Mouse (Mus musculus) cerebellum, adult 2 months (tissue): ENCODE results near the gene Pknox2. TPM values are rescaled to one million over a fixed set of nuclear protein-coding genes. Genes with fewer than 3 reads are reported as not detected.

Experiments used
- DNase-seq, 2 experiments: peaks; one replicate each; pipeline ENCODE4 v3.0.0; 2021
- H3K27ac ChIP-seq: fragments of 200-500 bp; 2 replicates; pipeline ENCODE4 v1.5.1; 2012; ENCODE audit warnings: low read length, control low read depth, inconsistent platforms; ENCODE audit not compliant: insufficient read depth
- H3K27me3 ChIP-seq: fragments of 200-500 bp; 2 replicates; pipeline ENCODE4 v1.6.1; 2012; ENCODE audit warnings: inconsistent platforms, mild to moderate bottlenecking, low read length, moderate library complexity; ENCODE audit not compliant: control insufficient read depth, insufficient read depth
- H3K4me1 ChIP-seq: fragments of 200-500 bp; 2 replicates; pipeline ENCODE4 v1.6.1; 2011; ENCODE audit warnings: low read length; ENCODE audit not compliant: control insufficient read depth, insufficient read depth
- H3K4me3 ChIP-seq: fragments of 200-500 bp; replicated peaks from 2 replicates; pipeline ENCODE3; 2011; ENCODE audit warnings: mild to moderate bottlenecking, low read depth, low read length, control low read depth; ENCODE audit not compliant: insufficient read depth
- CTCF ChIP-seq: fragments of 200-500 bp; IDR thresholded peaks from 2 replicates; pipeline ENCODE4 v1.5.1; 2011; ENCODE audit warnings: low read depth, mild to moderate bottlenecking, control low read depth, low read length, moderate library complexity, borderline replicate concordance; ENCODE audit not compliant: insufficient read depth
- POLR2A ChIP-seq: fragments of 200-500 bp; IDR thresholded peaks from 2 replicates; pipeline ENCODE4 v1.6.1; 2011; ENCODE audit warnings: low read length, control low read depth, borderline replicate concordance; ENCODE audit not compliant: insufficient read depth
- WGBS: fragments of 180-500 bp; shearing (Covaris S2); methylation state at CpG from one replicate; pipeline ENCODE4 v1.1.7; 2018; 5-methylcytosine and 5-hydroxymethylcytosine counted together
- polyA plus RNA-seq: library from polyadenylated mRNA; depleted of rRNA; stranded (reverse); fragments of >200 nt; gene quantifications from 2 replicates; pipeline ENCODE4 v1.2.3, GENCODE M21; 2012

Pknox2 gene
- polyA plus RNA-seq, 1 experiment = 23.4 TPM

DNA sequence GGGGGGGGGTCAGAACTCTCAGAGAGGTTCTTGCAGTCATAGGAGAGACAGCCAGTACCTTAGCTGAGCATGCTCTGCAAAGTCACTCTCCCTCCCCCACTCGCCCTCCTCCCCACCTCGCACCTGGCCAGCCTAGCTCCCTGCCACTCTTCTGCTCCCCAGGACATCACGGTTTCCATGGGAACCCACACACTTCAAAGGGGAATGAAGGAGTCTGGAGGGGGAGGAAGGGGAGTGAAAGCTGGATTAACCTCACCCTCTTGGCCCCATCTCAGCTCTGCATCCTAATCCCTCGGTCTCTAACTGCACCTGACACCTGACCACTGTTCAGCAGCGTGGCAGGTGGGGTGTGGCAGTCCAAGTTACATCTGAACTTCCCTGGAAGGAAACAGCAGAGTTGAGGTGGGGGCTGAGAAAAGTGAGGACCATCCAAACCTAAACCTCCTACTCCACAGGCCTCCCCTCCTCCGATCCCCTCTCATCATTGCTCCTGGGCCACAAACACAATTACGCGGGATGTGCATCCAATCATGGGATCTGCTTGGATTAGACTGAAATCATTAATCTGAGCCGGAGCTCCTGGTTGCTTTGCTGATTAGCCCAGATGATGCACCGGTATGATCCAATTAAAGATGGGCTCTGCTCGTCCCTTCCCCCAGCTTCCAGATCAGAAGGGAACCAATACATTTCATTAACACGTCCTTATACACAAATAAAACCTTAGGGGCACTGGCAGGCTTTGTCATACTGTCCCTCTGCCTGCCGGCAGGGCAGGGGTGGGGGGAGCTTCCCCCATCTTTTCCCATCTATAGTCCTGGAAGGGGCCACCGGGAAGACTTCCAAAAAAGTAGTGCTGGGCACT is 196.7 kb downstream of the Pknox2 start:
- 36% methylated on average over 14 of the region's 14 CpGs for WGBS
- no peak overlapping the region for H3K27ac ChIP-seq
- H3K27me3 ChIP-seq = no peaks in the 10 kb centered on the region
- no peak overlapping the region for H3K4me3 ChIP-seq
- peak in 1 of 2 experiments; percentile 53 for DNase-seq
- peaks cover 10% of the 10 kb centered on the region for H3K4me1 ChIP-seq
- TF ChIP-seq POLR2A = no peak
- no peak for TF ChIP-seq CTCF

DNA sequence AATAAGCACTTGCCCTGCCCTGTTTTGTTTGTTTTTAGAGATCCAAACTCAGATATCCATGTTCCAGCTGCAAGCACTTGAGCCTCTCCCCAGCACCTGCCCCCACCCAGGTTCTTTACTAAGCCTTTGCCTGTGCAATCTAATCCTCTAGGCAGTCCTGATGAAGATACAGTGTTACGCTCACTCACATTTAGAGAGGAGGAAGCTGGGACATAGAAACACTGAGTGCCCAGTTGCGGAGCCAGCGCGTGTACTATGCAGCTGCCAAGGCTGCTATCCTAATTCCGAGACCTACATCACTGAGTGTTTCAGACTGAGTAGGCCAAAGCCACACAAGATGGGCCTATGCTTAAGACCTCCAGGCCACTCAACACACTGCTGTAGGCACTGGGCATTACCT is 199.0 kb downstream of the Pknox2 start:
- Histone ChIP-seq H3K27ac (no peak overlapping the region), H3K4me3 (no peak overlapping the region)
- 95% methylated on average over 5 of the region's 5 CpGs for WGBS

DNA sequence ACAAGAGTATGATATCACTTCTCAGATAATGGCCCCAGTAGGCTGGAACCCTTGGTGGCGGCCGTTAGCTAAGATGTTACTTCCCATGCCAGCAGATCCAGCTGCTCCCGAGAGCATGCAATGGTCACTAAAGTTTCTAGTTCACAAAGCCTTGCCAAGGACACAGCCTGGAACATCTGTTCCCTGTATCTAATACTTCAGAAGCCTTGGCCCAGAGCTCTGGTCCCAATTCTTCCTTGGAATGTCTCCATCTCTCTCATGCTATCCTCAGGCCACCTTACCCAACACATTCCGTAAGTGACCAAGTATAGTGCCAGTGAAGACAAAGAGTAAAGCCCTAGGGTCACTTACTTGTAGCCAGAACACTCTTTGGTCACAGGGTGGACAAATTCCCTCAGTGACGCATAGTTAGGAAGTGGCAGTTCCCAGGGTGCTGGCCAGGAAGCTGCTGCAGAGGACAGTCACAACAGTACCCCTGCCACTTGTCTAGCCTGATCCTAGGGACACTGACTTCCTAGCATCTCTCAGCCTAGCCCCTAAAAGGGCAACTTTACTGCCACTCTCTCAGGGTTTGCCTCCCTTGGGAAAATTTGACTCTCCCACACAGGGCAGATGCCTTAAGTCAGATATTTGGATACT is 200.0 kb downstream of the Pknox2 start:
- no peak overlapping the region for H3K4me3 ChIP-seq
- TF ChIP-seq POLR2A = no peak
- DNase-seq = no peak
- no peak overlapping the region for H3K27ac ChIP-seq
- no peaks in the 10 kb centered on the region for H3K27me3 ChIP-seq
- WGBS = 66% methylated on average over 5 of the region's 5 CpGs
- H3K4me1 ChIP-seq = peaks cover 30% of the 10 kb centered on the region

More for the DNA sequence above, 199.0 kb downstream of the Pknox2 start:
- no peak for TF ChIP-seq CTCF
- TF ChIP-seq POLR2A = no peak
- Histone ChIP-seq H3K27me3 (no peaks in the 10 kb centered on the region), H3K4me1 (peaks cover 22% of the 10 kb centered on the region)
- DNase-seq = no peak

DNA sequence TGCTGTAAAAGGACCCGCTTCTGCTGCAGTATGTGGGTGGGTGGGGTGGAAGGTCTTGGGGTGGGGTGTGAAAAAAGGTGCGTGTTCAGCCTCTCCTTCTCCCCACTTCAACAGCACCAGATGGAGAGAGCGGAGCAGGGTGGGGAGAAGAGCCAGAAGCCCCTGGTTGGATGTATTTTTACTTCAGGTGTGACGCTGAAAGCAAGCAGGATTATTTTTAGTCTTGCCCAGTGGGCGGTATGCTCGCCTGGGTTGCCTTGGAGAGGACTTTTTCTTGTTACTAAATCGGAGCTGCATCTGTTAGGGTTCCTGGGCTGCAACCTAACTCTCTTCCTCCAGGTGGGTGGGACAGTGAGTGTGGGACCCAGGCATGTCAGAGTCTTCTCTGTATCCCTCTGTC is 202.4 kb downstream of the Pknox2 start:
- peak; percentile 73 to 86 for DNase-seq
- TF ChIP-seq POLR2A (no peak), CTCF (no peak)
- peaks cover 31% of the 10 kb centered on the region for H3K4me1 ChIP-seq
- WGBS = 11% methylated on average over 7 of the region's 7 CpGs
- H3K27me3 ChIP-seq = no peaks in the 10 kb centered on the region
- no peak overlapping the region for H3K4me3 ChIP-seq
- H3K27ac ChIP-seq = peak overlapping the region; percentile 20

DNA sequence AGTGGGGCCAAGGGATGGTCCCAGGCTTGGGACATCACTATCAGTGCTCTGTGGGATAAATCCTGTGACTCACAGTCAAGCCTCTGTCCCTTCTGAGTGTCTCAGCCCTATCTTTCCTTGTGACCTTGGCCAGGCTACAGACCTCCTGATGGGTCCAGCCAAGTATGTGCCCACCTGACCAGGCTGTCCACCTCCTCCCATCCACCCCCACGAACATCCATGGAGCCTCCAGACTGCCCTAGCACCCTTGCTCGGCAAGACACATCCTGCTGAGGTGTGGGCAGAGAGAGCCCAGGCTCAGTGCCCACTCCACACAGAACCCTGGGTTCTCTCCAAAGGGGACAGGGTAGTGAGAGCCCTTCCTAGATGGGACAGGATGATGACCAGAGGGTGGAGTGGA is 204.6 kb downstream of the Pknox2 start:
- Histone ChIP-seq H3K4me3 (no peak overlapping the region), H3K27ac (peak overlapping the region; percentile 35; the same call in 1 of the 2 replicates), H3K27me3 (no peaks in the 10 kb centered on the region), H3K4me1 (peaks cover 34% of the 10 kb centered on the region)
- peak; percentile 42 to 47 for DNase-seq
- 11% methylated on average over 2 of the region's 2 CpGs for WGBS
- no peak for TF ChIP-seq CTCF
- no peak for TF ChIP-seq POLR2A

DNA sequence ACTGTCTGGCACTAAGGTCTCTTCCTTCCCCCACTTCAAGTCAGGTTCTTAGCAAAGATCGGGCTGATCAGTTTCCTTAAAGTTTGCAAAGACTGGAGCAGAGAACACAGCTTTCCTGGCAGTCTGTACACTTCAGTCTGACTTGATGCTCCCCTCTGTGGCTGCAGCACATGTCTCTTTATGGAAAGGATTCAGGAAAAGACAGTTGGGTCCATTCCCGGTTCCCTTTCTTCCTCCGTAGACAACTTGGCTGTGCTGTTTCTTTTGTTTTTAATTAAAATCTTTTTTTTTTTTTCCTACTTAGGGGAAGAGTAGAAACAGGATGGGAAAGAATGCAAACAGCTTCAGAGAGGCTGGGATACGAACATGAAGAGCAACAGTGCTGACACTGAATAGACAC is 205.1 kb downstream of the Pknox2 start:
- peak in 1 of 2 experiments; percentile 37 for DNase-seq
- WGBS = 31% methylated on average over 4 of the region's 4 CpGs
- peaks cover 34% of the 10 kb centered on the region for H3K4me1 ChIP-seq
- H3K27me3 ChIP-seq = no peaks in the 10 kb centered on the region
- TF ChIP-seq POLR2A (no peak), CTCF (no peak)
- H3K27ac ChIP-seq = peak overlapping the region; percentile 35; the same call in 1 of the 2 replicates
- H3K4me3 ChIP-seq = no peak overlapping the region

DNA sequence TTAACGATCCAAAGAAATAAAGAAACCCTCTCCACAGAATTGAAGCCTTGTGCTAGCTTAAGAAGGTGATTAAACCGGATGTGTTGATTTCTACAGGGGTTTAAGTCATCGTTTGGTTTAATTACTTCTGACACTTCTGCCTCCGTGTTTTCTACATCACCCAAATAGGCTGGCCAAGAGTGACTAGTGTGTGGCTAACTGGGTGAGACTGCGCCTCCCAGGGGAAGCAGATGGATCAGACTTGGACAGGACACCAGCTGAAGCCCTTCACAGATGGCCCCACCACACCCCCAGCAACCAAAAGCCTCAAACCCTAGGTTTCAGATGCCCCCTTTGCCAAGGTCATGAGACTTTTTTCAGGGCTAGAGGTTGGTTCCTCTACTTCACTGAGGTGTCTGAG is 205.6 kb downstream of the Pknox2 start:
- peak in 1 of 2 experiments; percentile 36 for DNase-seq
- Histone ChIP-seq H3K27ac (no peak overlapping the region), H3K4me3 (no peak overlapping the region), H3K27me3 (no peaks in the 10 kb centered on the region), H3K4me1 (peaks cover 34% of the 10 kb centered on the region)
- WGBS = 27% methylated on average over 5 of the region's 5 CpGs
- no peak for TF ChIP-seq POLR2A
- TF ChIP-seq CTCF = no peak

DNA sequence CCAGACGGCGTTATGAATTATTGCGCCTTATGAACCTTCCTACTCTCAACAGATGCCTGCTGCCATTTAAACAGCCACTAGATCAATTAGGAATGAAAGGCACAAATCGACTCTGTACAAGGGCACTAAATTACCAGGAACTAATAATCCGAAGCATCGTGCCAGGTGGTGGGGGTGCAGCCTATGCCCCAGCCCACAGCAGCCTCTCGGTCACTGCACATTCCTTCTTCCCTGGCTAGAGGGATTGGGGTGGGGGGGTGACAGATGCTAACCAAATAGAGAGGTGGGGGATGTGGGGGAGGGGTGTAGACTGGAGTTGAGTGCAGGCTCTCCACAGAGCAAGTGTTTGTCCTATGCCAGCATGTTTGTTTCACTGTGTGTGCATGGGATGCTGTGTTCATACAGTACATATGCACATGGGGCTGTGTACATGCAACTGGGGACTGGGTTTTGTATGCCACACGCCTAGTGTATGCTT is 208.6 kb downstream of the Pknox2 start:
- Histone ChIP-seq H3K27ac (no peak overlapping the region), H3K27me3 (no peaks in the 10 kb centered on the region), H3K4me1 (peaks cover 21% of the 10 kb centered on the region), H3K4me3 (no peak overlapping the region)
- WGBS = 75% methylated on average over 8 of the region's 8 CpGs
- no peak for DNase-seq
- TF ChIP-seq CTCF = no peak
- TF ChIP-seq POLR2A = no peak
